ENCODE assay signal across 8 mouse cellular contexts in the genomic region with DNA sequence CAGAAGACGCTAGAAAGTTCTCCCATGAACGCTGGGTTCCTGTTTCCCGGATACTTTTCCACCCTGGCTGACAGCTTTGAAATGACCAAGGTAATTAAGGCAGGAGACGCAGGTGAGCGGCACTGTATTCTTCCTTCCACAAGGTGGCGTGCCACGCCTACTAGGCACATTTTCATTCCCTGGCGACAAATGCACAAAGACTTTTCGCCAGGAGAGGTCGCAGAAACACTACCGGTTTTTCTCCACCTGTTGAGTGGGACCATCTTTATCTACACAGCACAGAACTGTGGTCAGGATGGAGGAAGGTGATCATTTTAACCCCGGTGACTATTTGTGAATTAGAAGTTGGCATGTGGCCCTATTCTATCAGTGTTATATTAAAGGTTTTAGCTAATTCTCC. TPM values are rescaled to one million over a fixed set of nuclear protein-coding genes. Genes with fewer than 3 reads are reported as not detected.
A peak's percentile ranks its signal among the peaks of the same experiment; 100 is the strongest.
DNase-seq lines count a peak whose midpoint lies in the region; ATAC-seq and TF ChIP-seq lines count a peak whose summit lies in the region.

No protein-coding gene starts in this region.

- 2% methylated on average over 12 of the region's 12 CpGs for WGBS in heart, embryonic 12.5 days
- 2% methylated on average over 12 of the region's 12 CpGs for WGBS in liver, embryonic 11.5 days
- 5% methylated on average over 12 of the region's 12 CpGs for WGBS in neural tube, embryonic 11.5 days
- WGBS in stomach, embryonic 16.5 days = 1% methylated on average over 12 of the region's 12 CpGs

- H3K27ac ChIP-seq in embryonic fibroblast, embryonic 13.5 days (ENCODE audit: insufficient read depth, low read length) = no peak overlapping the region
- H3K27ac ChIP-seq in heart, embryonic 12.5 days (ENCODE audit: poor library complexity, severe bottlenecking) = no peak overlapping the region
- no peak overlapping the region for H3K27ac ChIP-seq in liver, embryonic 11.5 days (ENCODE audit: low read depth, low read length)
- no peak overlapping the region for H3K27ac ChIP-seq in neural tube, embryonic 11.5 days (ENCODE audit: low read depth, low read length)
- H3K27ac ChIP-seq in stomach, embryonic 16.5 days (ENCODE audit: low read length) = no peak overlapping the region

- peak; percentile 76 to 79 for DNase-seq in B cell, adult 2 months
- peak; percentile 79 to 82 for DNase-seq in adrenal gland, postnatal 36 days
- peak; percentile 91 for DNase-seq in kidney, postnatal 10 days
- DNase-seq in liver, embryonic 11.5 days (ENCODE audit: low spot score) = peak; percentile 70
- peak; percentile 87 for DNase-seq in neural tube, embryonic 11.5 days (ENCODE audit: low spot score)

- H3K27me3 ChIP-seq in heart, embryonic 12.5 days (replicated peaks) = no peaks in the 10 kb centered on the region
- H3K27me3 ChIP-seq in liver, embryonic 11.5 days (replicated peaks; ENCODE audit: control insufficient read depth, insufficient read depth, low read length) = 0 out of 2 replicates have a peak, but pooled peaks cover 4% of the 10 kb centered on the region
- no peaks in the 10 kb centered on the region for H3K27me3 ChIP-seq in neural tube, embryonic 11.5 days (ENCODE audit: control insufficient read depth, insufficient read depth, low read length)
- no peaks in the 10 kb centered on the region for H3K27me3 ChIP-seq in stomach, embryonic 16.5 days (ENCODE audit: control insufficient read depth, insufficient read depth, low read length)

- H3K4me3 ChIP-seq in embryonic fibroblast, embryonic 13.5 days (ENCODE audit: insufficient read depth, low read length) = no peak overlapping the region
- H3K4me3 ChIP-seq in heart, embryonic 12.5 days = no peak overlapping the region
- no peak overlapping the region for H3K4me3 ChIP-seq in liver, embryonic 11.5 days (ENCODE audit: low read depth, low read length)
- no peak overlapping the region for H3K4me3 ChIP-seq in neural tube, embryonic 11.5 days (ENCODE audit: low read depth, low read length)
- no peak overlapping the region for H3K4me3 ChIP-seq in stomach, embryonic 16.5 days (replicated peaks; ENCODE audit: low read length)

- H3K4me1 ChIP-seq in embryonic fibroblast, embryonic 13.5 days (ENCODE audit: control insufficient read depth, insufficient read depth, low read length) = no peaks in the 10 kb centered on the region
- no peaks in the 10 kb centered on the region for H3K4me1 ChIP-seq in heart, embryonic 12.5 days (replicated peaks)
- H3K4me1 ChIP-seq in liver, embryonic 11.5 days (replicated peaks; ENCODE audit: control insufficient read depth, insufficient read depth, low read length) = no peaks in the 10 kb centered on the region
- H3K4me1 ChIP-seq in neural tube, embryonic 11.5 days (ENCODE audit: control insufficient read depth, insufficient read depth, low read length) = no peaks in the 10 kb centered on the region
- no peaks in the 10 kb centered on the region for H3K4me1 ChIP-seq in stomach, embryonic 16.5 days (ENCODE audit: control insufficient read depth, insufficient read depth, low read length)

- peak; percentile 99 for TF ChIP-seq CTCF in embryonic fibroblast, embryonic 13.5 days (IDR thresholded peaks at IDR 0.05; ENCODE audit: borderline replicate concordance, insufficient read depth, low read length)

- H3K9ac ChIP-seq in heart, embryonic 12.5 days = no peak overlapping the region
- no peak overlapping the region for H3K9ac ChIP-seq in liver, embryonic 11.5 days (ENCODE audit: low read depth, low read length)
- no peak overlapping the region for H3K9ac ChIP-seq in neural tube, embryonic 11.5 days (ENCODE audit: low read length)
- no peak overlapping the region for H3K9ac ChIP-seq in stomach, embryonic 16.5 days (ENCODE audit: low read length)

- no peaks in the 10 kb centered on the region for H3K36me3 ChIP-seq in heart, embryonic 12.5 days
- no peaks in the 10 kb centered on the region for H3K36me3 ChIP-seq in liver, embryonic 11.5 days (ENCODE audit: control insufficient read depth, insufficient read depth, low read length)
- no peaks in the 10 kb centered on the region for H3K36me3 ChIP-seq in neural tube, embryonic 11.5 days (ENCODE audit: control insufficient read depth, insufficient read depth, low read length)
- H3K36me3 ChIP-seq in stomach, embryonic 16.5 days (ENCODE audit: control insufficient read depth, insufficient read depth, low read length) = no peaks in the 10 kb centered on the region

- no peak for TF ChIP-seq POLR2A in embryonic fibroblast, embryonic 13.5 days (IDR thresholded peaks at IDR 0.05; ENCODE audit: low read depth, low read length)

- no peak for ATAC-seq in heart, embryonic 12.5 days (ENCODE audit: insufficient number of reproducible peaks, low FRiP score)
- ATAC-seq in liver, embryonic 11.5 days (replicated peaks; ENCODE audit: low FRiP score) = peak; percentile 68
- ATAC-seq in neural tube, embryonic 11.5 days (ENCODE audit: insufficient read depth, low FRiP score, low TSS enrichment) = peak; percentile 35; the same call in 1 of the 2 replicates
- ATAC-seq in stomach, embryonic 16.5 days (ENCODE audit: insufficient read depth, low FRiP score) = peak; percentile 44; the same call in 1 of the 2 replicates

- H3K4me2 ChIP-seq in heart, embryonic 12.5 days = peak overlapping the region; percentile 44
- peak overlapping the region; percentile 12; the same call in 1 of the 2 replicates for H3K4me2 ChIP-seq in liver, embryonic 11.5 days
- H3K4me2 ChIP-seq in neural tube, embryonic 11.5 days (ENCODE audit: low read depth) = no peak overlapping the region
- peak overlapping the region; percentile 40; the same call in 1 of the 2 replicates for H3K4me2 ChIP-seq in stomach, embryonic 16.5 days (ENCODE audit: low read depth, low read length)

- H3K9me3 ChIP-seq in heart, embryonic 12.5 days (replicated peaks) = peaks cover 6% of the 10 kb centered on the region; the same call in 1 of the 2 replicates
- H3K9me3 ChIP-seq in liver, embryonic 11.5 days (ENCODE audit: control insufficient read depth, low read length) = no peaks in the 10 kb centered on the region
- no peaks in the 10 kb centered on the region for H3K9me3 ChIP-seq in neural tube, embryonic 11.5 days (ENCODE audit: control insufficient read depth, low read length)
- no peaks in the 10 kb centered on the region for H3K9me3 ChIP-seq in stomach, embryonic 16.5 days (replicated peaks; ENCODE audit: control insufficient read depth, low read length)

RNA-seq across cellular contexts. Expression of a gene that starts 15.6 kb away (rescaled TPM):
- total RNA-seq in adrenal gland, postnatal 36 days (2021) = 10 to 100 TPM; 13.1 to 14.2 TPM
- 20.9 and 21.3 TPM in 2 replicates for polyA plus RNA-seq in embryonic fibroblast, embryonic 13.5 days (2011; ENCODE audit: insufficient read length, low read depth, missing spikeins)
- 16.8 and 17.9 TPM in 2 replicates for polyA plus RNA-seq in heart, embryonic 12.5 days (2016; fragmentation: Nextera tagmentation; extraction: Ambion mirVana)
- polyA plus RNA-seq in liver, embryonic 11.5 days (2014; fragmentation: Nextera tagmentation; extraction: Ambion mirVana) = 30.5 and 32.4 TPM in 2 replicates
- 27.3 and 28.6 TPM in 2 replicates for polyA plus RNA-seq in neural tube, embryonic 11.5 days (2014; fragmentation: Nextera tagmentation; extraction: Ambion mirVana)
- 13.4 and 17.8 TPM in 2 replicates for polyA plus RNA-seq in stomach, embryonic 16.5 days (2015; fragmentation: Nextera tagmentation; extraction: Ambion mirVana)

RNA-seq across cellular contexts. Expression of a gene that starts 40.9 kb away (rescaled TPM):
- total RNA-seq in adrenal gland, postnatal 36 days (2021) = 100 to 1,000 TPM; 188 to 205 TPM
- 193 and 252 TPM in 2 replicates for polyA plus RNA-seq in embryonic fibroblast, embryonic 13.5 days (2011; ENCODE audit: insufficient read length, low read depth, missing spikeins)
- polyA plus RNA-seq in heart, embryonic 12.5 days (2016; fragmentation: Nextera tagmentation; extraction: Ambion mirVana) = 211 TPM in 2 replicates
- 359 and 372 TPM in 2 replicates for polyA plus RNA-seq in liver, embryonic 11.5 days (2014; fragmentation: Nextera tagmentation; extraction: Ambion mirVana)
- polyA plus RNA-seq in neural tube, embryonic 11.5 days (2014; fragmentation: Nextera tagmentation; extraction: Ambion mirVana) = 225 and 234 TPM in 2 replicates
- 170 and 206 TPM in 2 replicates for polyA plus RNA-seq in stomach, embryonic 16.5 days (2015; fragmentation: Nextera tagmentation; extraction: Ambion mirVana)
